Mouse (Mus musculus): ENCODE results near the gene Gzmk. TPM values are rescaled to one million over a fixed set of nuclear protein-coding genes. Genes with fewer than 3 reads are reported as not detected.

The Gzmk gene
- total RNA-seq, 2 experiments from 2014 or later: not detected

Other genes starting within 250 kb of the Gzmk start
- gene Ccno, start 238.1 kb downstream of the Gzmk start, total RNA-seq (2021): 1 to 10 TPM; 1.6 to 1.9 TPM
- gene Mcidas, start 232.1 kb downstream of the Gzmk start, total RNA-seq (2021): under 1 TPM; 0.18 to 0.44 TPM
- not detected for gene Cdc20b, start 190.8 kb downstream of the Gzmk start, total RNA-seq (2021)
- gene Gpx8, start 179.5 kb downstream of the Gzmk start, total RNA-seq (2021): 1 to 10 TPM; 9.6 to 9.8 TPM
- gene Gzma, start 124.9 kb downstream of the Gzmk start, total RNA-seq (2021): not detected
- under 1 TPM in 1 of 2 experiments, not detected in 1; 0.41 TPM for gene Esm1, start 16.2 kb downstream of the Gzmk start, total RNA-seq (2021)
- gene BC067074, start 67.3 kb upstream of the Gzmk start, total RNA-seq (2021): 1 to 10 TPM in 1 of 2 experiments, under 1 TPM in 1; 0.85 to 1.2 TPM